Mouse (Mus musculus) embryonic facial prominence, embryonic 10.5 days (tissue): ENCODE data around the gene Man1a. TPM values are rescaled to one million over a fixed set of nuclear protein-coding genes. Genes with fewer than 3 reads are reported as not detected.

ENCODE experiments used
- DNase-seq: peaks from one replicate; pipeline ENCODE4 v3.0.0-alpha.2; 2017; ENCODE audit warnings: low spot score
- H3K27ac ChIP-seq: fragments of 300-500 bp; sonication (generic); replicated peaks from 2 replicates; pipeline ENCODE4 v1.5.1; 2016; ENCODE audit warnings: mild to moderate bottlenecking
- H3K27me3 ChIP-seq: fragments of 300-500 bp; sonication (generic); replicated peaks from 2 replicates; pipeline ENCODE4 v1.6.1; 2016; ENCODE audit warnings: low read depth, mild to moderate bottlenecking; ENCODE audit not compliant: poor library complexity, severe bottlenecking
- H3K36me3 ChIP-seq: fragments of 300-500 bp; sonication (generic); replicated peaks from 2 replicates; pipeline ENCODE4 v1.6.1; 2016; ENCODE audit warnings: mild to moderate bottlenecking, moderate library complexity
- H3K4me1 ChIP-seq: fragments of 300-500 bp; sonication (generic); 2 replicates; pipeline ENCODE4 v1.6.1; 2016
- H3K4me3 ChIP-seq: fragments of 300-500 bp; sonication (generic); 2 replicates; pipeline ENCODE4 v1.5.1; 2016; ENCODE audit warnings: mild to moderate bottlenecking, moderate library complexity
- H3K9me3 ChIP-seq: fragments of 300-500 bp; sonication (generic); 2 replicates; pipeline ENCODE4 v1.6.1; 2016; ENCODE audit warnings: mild to moderate bottlenecking
- WGBS: fragments of 180-500 bp; shearing (Covaris S2); methylation state at CpG from one replicate; pipeline ENCODE4 v1.1.7; 2016; 5-methylcytosine and 5-hydroxymethylcytosine counted together
- polyA plus RNA-seq: library from polyadenylated mRNA; unstranded; fragments of >200 nt; fragmentation: Nextera tagmentation; extraction: Ambion mirVana; gene quantifications from 2 replicates; pipeline ENCODE4 v1.2.1, GENCODE M21; 2016

The Man1a gene
- polyA plus RNA-seq, 1 experiment from 2014 or later: 1.9 TPM

DNA sequence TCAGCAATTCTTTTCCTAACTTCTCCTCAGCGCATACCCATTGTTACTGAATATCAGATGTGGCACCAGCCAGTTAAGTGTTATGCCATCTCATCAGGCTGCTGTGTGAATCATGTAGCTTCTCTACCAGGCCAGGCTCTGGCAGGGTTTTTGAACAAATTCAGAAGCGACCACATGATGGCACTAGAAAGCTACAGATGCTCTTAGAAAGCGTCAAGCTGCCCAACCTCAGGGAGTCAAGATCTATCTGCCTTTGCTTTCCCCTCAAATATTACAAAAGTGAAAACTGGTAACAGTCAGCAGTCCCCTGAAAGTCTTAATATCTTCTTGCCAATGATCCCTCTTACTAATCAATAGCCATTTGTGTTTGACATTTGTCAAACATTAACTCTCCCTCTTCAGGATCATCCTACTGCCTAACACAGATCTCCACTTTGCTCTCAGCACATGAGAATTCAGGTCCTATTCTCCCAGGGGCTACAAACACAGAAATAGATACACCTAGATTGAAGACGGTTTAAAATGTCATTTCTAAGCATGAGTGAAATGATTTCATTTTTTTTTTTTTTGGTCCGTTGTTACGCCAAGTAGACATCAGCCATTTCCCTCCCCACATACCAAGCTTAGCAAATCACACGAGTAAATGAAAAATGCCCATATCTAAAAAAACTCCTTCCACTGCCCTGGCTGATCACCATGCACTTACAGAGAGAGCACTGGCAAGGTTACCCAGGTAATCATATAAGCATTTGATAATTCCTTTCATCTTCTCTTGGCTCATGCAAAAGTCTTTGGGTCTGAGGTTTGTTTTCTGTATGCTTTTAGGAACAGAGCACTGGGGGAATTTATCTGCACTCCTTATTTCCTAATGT, 212.7 kb downstream of the Man1a start:
- 60% methylated on average over 7 of the region's 7 CpGs for WGBS
- Histone ChIP-seq H3K4me3 (no peak overlapping the region), H3K4me1 (no peaks in the 10 kb centered on the region)

DNA sequence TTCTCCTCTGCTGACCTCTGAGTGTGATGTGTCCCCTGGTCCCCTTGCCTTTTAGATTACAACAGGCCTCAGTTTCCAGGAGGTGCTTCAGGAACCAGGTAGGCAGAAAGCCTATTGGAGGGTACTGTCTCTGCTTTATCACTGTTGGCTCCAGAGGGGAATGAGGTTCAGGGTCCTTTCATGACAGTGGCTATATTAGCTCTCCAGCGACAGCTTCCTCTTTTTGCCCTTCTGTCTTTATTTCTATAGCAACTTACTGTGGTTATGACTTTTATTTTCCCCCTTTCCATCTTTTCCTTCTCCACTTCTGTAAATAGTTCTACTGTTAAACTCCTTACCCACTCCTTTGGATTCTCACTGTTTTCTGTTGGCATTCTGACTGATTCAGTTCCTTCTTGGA, 216.5 kb downstream of the Man1a start:
- DNase-seq: no peak
- 79% methylated on average over 1 of the region's 1 CpGs for WGBS

More for the DNA sequence above, 212.7 kb downstream of the Man1a start:
- no peaks in the 10 kb centered on the region for H3K27me3 ChIP-seq
- H3K27ac ChIP-seq: no peak overlapping the region
- H3K36me3 ChIP-seq: no peaks in the 10 kb centered on the region
- no peaks in the 10 kb centered on the region for H3K9me3 ChIP-seq
- DNase-seq: peak; percentile 51

DNA sequence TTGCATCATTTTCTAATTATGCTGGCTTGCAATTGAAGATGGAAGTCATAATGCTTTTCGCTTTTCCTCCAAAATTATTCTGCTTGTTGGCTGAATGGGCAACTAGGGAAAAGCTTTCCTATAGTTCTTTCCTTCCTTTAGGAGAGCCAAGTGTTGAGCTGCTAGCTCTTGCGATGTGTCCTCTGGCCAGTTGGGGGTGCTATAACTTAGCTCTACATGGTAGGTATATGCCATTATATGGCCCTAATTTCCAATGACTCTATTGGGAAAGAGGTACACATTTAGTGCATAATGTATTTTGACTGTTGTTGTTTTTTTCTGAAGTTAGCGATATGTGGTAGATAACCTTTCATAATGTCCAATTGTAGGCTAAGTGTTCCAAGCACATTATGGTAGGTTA, 217.2 kb downstream of the Man1a start:
- no peak for DNase-seq
- 78% methylated on average over 3 of the region's 3 CpGs for WGBS
- H3K36me3 ChIP-seq: no peaks in the 10 kb centered on the region
- no peaks in the 10 kb centered on the region for H3K4me1 ChIP-seq
- no peak overlapping the region for H3K27ac ChIP-seq
- H3K4me3 ChIP-seq: no peak overlapping the region
- H3K27me3 ChIP-seq: no peaks in the 10 kb centered on the region
- H3K9me3 ChIP-seq: no peaks in the 10 kb centered on the region

More for the DNA sequence above, 216.5 kb downstream of the Man1a start:
- no peak overlapping the region for H3K27ac ChIP-seq
- no peaks in the 10 kb centered on the region for H3K4me1 ChIP-seq
- H3K9me3 ChIP-seq: no peaks in the 10 kb centered on the region
- no peaks in the 10 kb centered on the region for H3K36me3 ChIP-seq
- no peaks in the 10 kb centered on the region for H3K27me3 ChIP-seq
- no peak overlapping the region for H3K4me3 ChIP-seq
